Mouse (Mus musculus): ENCODE data around the gene Zfp488. TPM values are rescaled to one million over a fixed set of nuclear protein-coding genes. Genes with fewer than 3 reads are reported as not detected.

Gene Zfp488
- total RNA-seq, 1 experiment: not detected

DNA sequence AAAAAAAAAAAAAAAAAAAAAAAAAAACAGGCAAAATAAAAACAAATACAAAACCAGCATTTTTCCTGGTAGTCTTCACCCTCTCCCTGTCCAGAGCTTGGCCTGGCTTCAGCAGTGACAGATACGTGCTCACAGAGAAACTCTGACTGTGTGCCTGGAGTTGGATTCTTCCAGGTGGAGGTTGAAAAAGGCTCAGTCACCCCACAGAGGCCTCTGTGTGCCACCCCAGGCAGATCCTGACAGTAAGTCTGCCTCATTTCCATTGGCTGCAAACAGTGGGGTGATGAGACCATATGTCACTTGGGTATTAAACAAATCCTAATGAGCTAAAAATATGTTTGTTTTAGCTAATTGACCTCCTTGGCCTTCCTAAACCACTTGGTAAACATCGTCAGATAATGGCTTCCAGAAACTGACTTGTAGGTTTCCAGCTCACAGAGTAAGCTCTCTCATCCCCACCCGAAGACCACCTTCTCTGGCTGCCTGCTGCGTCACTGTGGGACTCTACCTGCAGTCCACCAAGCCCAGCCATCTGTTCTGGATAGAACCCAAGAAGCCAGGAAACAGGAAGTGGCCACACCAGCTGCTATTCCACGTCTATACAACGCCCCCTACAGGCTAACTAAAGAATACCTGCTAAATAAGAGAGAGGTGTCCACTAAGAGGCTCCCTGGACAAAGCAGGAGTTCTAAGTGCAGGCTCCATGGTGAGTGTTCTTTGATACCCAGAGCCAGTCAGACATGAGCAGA, 26.2 kb downstream of the Zfp488 start:
- no peak for DNase-seq (ENCODE audit: low read depth, low spot score)
- Histone ChIP-seq H3K4me3 (ENCODE audit: insufficient read depth in 1 of 2, low read depth in 1 of 2, low read length in 2 of 2, poor library complexity in 1 of 2, severe bottlenecking in 1 of 2) (no peak overlapping the region), H3K4me1 (ENCODE audit: control insufficient read depth in 2 of 2, insufficient read depth in 2 of 2, low read length in 2 of 2, poor library complexity in 1 of 2) (no peaks in the 10 kb centered on the region), H3K9ac (ENCODE audit: insufficient read depth, low read depth, low read length, poor library complexity, severe bottlenecking) (no peak overlapping the region), H3K36me3 (ENCODE audit: control insufficient read depth, insufficient read depth, low read length, poor library complexity, severe bottlenecking) (no peaks in the 10 kb centered on the region), H3K9me3 (ENCODE audit: control insufficient read depth, insufficient read depth, low read depth, low read length) (no peaks in the 10 kb centered on the region), H3K27ac (ENCODE audit: insufficient read depth, low read depth, low read length, poor library complexity, severe bottlenecking) (no peak overlapping the region)
- in situ Hi-C loops (cut with MboI; ENCODE audit: low sequenced_read_pairs in 2 of 2, unreplicated experiment in 2 of 2): no loop called here
- TF ChIP-seq CHD2 (IDR thresholded peaks at IDR 0.05; ENCODE audit: low read depth, low read length) (no peak), HCFC1 (IDR thresholded peaks at IDR 0.05; ENCODE audit: borderline replicate concordance, insufficient read depth, low read length) (no peak), ZC3H11A (IDR thresholded peaks at IDR 0.05; ENCODE audit: borderline replicate concordance, low read depth, low read length) (no peak)

DNA sequence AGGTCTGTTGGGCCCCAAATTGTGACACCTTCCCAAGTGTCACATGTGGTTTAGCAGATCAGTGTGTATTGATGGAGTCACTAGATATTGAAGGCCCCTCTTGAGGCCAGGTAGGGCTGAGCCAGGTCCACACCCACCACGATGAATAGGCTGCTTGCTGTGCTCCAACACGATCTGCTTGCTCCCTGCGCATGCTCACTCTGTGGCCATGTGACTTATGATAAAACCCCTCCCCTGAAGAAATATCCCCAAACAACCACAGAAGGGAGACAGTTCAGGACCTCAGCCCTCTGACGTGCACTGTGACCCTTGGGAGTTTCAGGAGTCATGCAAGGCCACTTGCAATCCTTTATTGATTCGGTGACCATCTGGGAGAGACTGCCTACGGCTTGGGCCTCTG, 32.4 kb downstream of the Zfp488 start:
- H3K4me1 ChIP-seq (ENCODE audit: control insufficient read depth in 2 of 2, insufficient read depth in 2 of 2, low read length in 2 of 2, poor library complexity in 1 of 2): no peaks in the 10 kb centered on the region

DNA sequence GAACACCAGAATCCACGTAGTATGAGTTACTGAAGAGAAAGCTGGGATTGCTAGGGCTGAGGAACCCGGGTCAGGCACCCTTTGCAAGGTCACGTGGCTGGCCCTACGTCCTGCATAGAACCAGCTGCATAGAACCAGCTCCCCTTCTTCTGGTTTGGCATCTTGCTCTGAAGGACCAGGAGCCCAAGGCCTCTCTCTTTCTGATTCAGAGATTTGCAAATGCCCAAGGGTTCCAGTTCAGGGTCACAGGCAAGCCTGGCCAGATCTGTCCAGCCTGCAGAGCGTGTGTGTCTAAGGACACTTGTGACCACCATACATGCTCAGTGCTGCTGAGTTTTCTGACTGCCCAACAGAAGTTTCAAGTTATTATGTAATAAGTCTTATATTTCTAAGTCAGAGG, 36.3 kb downstream of the Zfp488 start:
- H3K4me1 ChIP-seq (ENCODE audit: control insufficient read depth in 2 of 2, insufficient read depth in 2 of 2, low read length in 2 of 2, poor library complexity in 1 of 2): no peaks in the 10 kb centered on the region
- no peak for DNase-seq (ENCODE audit: low read depth, low spot score)
- no peak overlapping the region for H3K27ac ChIP-seq (ENCODE audit: insufficient read depth, low read depth, low read length, poor library complexity, severe bottlenecking)
- H3K36me3 ChIP-seq (ENCODE audit: control insufficient read depth, insufficient read depth, low read length, poor library complexity, severe bottlenecking): no peaks in the 10 kb centered on the region
- no peak overlapping the region for H3K9ac ChIP-seq (ENCODE audit: insufficient read depth, low read depth, low read length, poor library complexity, severe bottlenecking)
- H3K4me3 ChIP-seq (ENCODE audit: insufficient read depth in 1 of 2, low read depth in 1 of 2, low read length in 2 of 2, poor library complexity in 1 of 2, severe bottlenecking in 1 of 2): no peak overlapping the region
- no peaks in the 10 kb centered on the region for H3K9me3 ChIP-seq (ENCODE audit: control insufficient read depth, insufficient read depth, low read depth, low read length)
- no peak for TF ChIP-seq MAFK (IDR thresholded peaks at IDR 0.05; ENCODE audit: insufficient read depth, low read depth, low read length)
- TF ChIP-seq CHD2 (IDR thresholded peaks at IDR 0.05; ENCODE audit: low read depth, low read length): no peak
- no peak for TF ChIP-seq ZC3H11A (IDR thresholded peaks at IDR 0.05; ENCODE audit: borderline replicate concordance, low read depth, low read length)
- TF ChIP-seq ZNF384 (IDR thresholded peaks at IDR 0.05; ENCODE audit: low read depth, low read length): no peak
- in situ Hi-C loops (cut with MboI; ENCODE audit: low sequenced_read_pairs in 2 of 2, unreplicated experiment in 2 of 2): loop anchor here in 1 of 2 experiments (25.0 kb wide), 1 partner anchor 255 kb away; no protein-coding TSS in a partner anchor

More for the DNA sequence above, 32.4 kb downstream of the Zfp488 start:
- no peak for DNase-seq (ENCODE audit: low read depth, low spot score)
- TF ChIP-seq MAFK (IDR thresholded peaks at IDR 0.05; ENCODE audit: insufficient read depth, low read depth, low read length): no peak
- TF ChIP-seq ZC3H11A (IDR thresholded peaks at IDR 0.05; ENCODE audit: borderline replicate concordance, low read depth, low read length): no peak
- no peak for TF ChIP-seq CHD2 (IDR thresholded peaks at IDR 0.05; ENCODE audit: low read depth, low read length)
- TF ChIP-seq ZNF384 (IDR thresholded peaks at IDR 0.05; ENCODE audit: low read depth, low read length): no peak
- TF ChIP-seq HCFC1 (IDR thresholded peaks at IDR 0.05; ENCODE audit: borderline replicate concordance, insufficient read depth, low read length): no peak
- Histone ChIP-seq H3K9ac (ENCODE audit: insufficient read depth, low read depth, low read length, poor library complexity, severe bottlenecking) (no peak overlapping the region), H3K36me3 (ENCODE audit: control insufficient read depth, insufficient read depth, low read length, poor library complexity, severe bottlenecking) (no peaks in the 10 kb centered on the region), H3K9me3 (ENCODE audit: control insufficient read depth, insufficient read depth, low read depth, low read length) (no peaks in the 10 kb centered on the region), H3K4me3 (ENCODE audit: insufficient read depth in 1 of 2, low read depth in 1 of 2, low read length in 2 of 2, poor library complexity in 1 of 2, severe bottlenecking in 1 of 2) (no peak overlapping the region), H3K27ac (ENCODE audit: insufficient read depth, low read depth, low read length, poor library complexity, severe bottlenecking) (no peak overlapping the region)
- in situ Hi-C loops (cut with MboI; ENCODE audit: low sequenced_read_pairs in 2 of 2, unreplicated experiment in 2 of 2): loop anchor here in 1 of 2 experiments (25.0 kb wide), 1 partner anchor 259 kb away; no protein-coding TSS in a partner anchor

DNA sequence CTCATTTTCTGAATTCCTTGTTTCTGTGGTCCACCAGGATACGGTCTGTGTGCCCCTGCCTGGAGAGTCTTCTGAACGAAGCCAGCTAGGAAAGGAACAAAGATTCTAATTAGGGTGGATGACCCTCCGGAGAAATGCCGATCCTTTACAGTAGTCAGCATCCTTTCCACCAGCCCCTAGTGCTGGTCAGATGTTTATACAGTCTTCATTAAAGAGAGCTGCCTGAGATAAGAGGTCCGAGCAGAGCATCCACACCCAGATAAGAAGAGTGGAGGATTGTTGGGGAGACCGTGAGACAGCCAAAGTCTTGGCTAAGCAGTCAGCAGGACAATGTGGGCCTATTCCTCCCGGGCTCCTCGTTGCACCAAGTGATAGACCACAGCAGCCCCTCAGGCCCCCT, 37.8 kb downstream of the Zfp488 start, which contains the start of gene Gdf2:
Gdf2 (plus strand) TSS at position 301 of the 400 bp plus-strand sequence.
- in situ Hi-C loops (cut with MboI; ENCODE audit: low sequenced_read_pairs in 2 of 2, unreplicated experiment in 2 of 2): loop anchor here in 1 of 2 experiments (25.0 kb wide), 1 partner anchor 253 kb away; no protein-coding TSS in a partner anchor
- Histone ChIP-seq H3K36me3 (ENCODE audit: control insufficient read depth, insufficient read depth, low read length, poor library complexity, severe bottlenecking) (no peaks in the 10 kb centered on the region), H3K27ac (ENCODE audit: insufficient read depth, low read depth, low read length, poor library complexity, severe bottlenecking) (no peak within 1 kb of the TSS), H3K4me1 (ENCODE audit: control insufficient read depth in 2 of 2, insufficient read depth in 2 of 2, low read length in 2 of 2, poor library complexity in 1 of 2) (no peaks in the 10 kb centered on the region), H3K9ac (ENCODE audit: insufficient read depth, low read depth, low read length, poor library complexity, severe bottlenecking) (no peak within 1 kb of the TSS), H3K4me3 (ENCODE audit: insufficient read depth in 1 of 2, low read depth in 1 of 2, low read length in 2 of 2, poor library complexity in 1 of 2, severe bottlenecking in 1 of 2) (no peak within 1 kb of the TSS), H3K9me3 (ENCODE audit: control insufficient read depth, insufficient read depth, low read depth, low read length) (no peaks in the 10 kb centered on the region)
- no peak for DNase-seq (ENCODE audit: low read depth, low spot score)
- no peak for TF ChIP-seq ZNF384 (IDR thresholded peaks at IDR 0.05; ENCODE audit: low read depth, low read length)
- TF ChIP-seq CHD2 (IDR thresholded peaks at IDR 0.05; ENCODE audit: low read depth, low read length): no peak
- no peak for TF ChIP-seq MAFK (IDR thresholded peaks at IDR 0.05; ENCODE audit: insufficient read depth, low read depth, low read length)
- TF ChIP-seq HCFC1 (IDR thresholded peaks at IDR 0.05; ENCODE audit: borderline replicate concordance, insufficient read depth, low read length): no peak
- TF ChIP-seq ZC3H11A (IDR thresholded peaks at IDR 0.05; ENCODE audit: borderline replicate concordance, low read depth, low read length): no peak
